Mouse (Mus musculus) thymus, adult 2 months (tissue): ENCODE measurements at regions not wholly inside any gene's neighbourhood (a gene's known extent, or its start where the extent isn't known, plus 50 kb on each side); places are given as distances from the start of the nearest gene placed in this dataset.

Experiments used
- DNase-seq: peaks from one replicate; pipeline ENCODE4 v3.0.0; 2021
- H3K27ac ChIP-seq: fragments of 200-500 bp; 2 replicates; pipeline ENCODE4 v1.5.1; 2012; ENCODE audit warnings: low read length, control low read depth; ENCODE audit not compliant: control insufficient read depth, insufficient read depth
- H3K27me3 ChIP-seq: fragments of 200-500 bp; 2 replicates; pipeline ENCODE4 v1.6.1; 2012; ENCODE audit warnings: mild to moderate bottlenecking, low read length, moderate library complexity, mixed read lengths; ENCODE audit not compliant: control insufficient read depth, insufficient read depth
- H3K36me3 ChIP-seq: fragments of 200-500 bp; 2 replicates; pipeline ENCODE4 v1.6.1; 2012; ENCODE audit warnings: mild to moderate bottlenecking, low read length, moderate library complexity; ENCODE audit not compliant: control insufficient read depth, insufficient read depth
- H3K4me1 ChIP-seq: fragments of 200-500 bp; replicated peaks from 2 replicates; pipeline ENCODE4 v1.6.1; 2012; ENCODE audit warnings: low read length; ENCODE audit not compliant: control insufficient read depth, insufficient read depth
- H3K4me3 ChIP-seq: fragments of 200-500 bp; 2 replicates; pipeline ENCODE4 v1.5.1; 2012; ENCODE audit warnings: mild to moderate bottlenecking, low read length, control low read depth, moderate library complexity; ENCODE audit not compliant: control insufficient read depth, insufficient read depth
- CTCF ChIP-seq: fragments of 200-500 bp; IDR thresholded peaks from 2 replicates; pipeline ENCODE4 v1.5.1; 2012; ENCODE audit warnings: mild to moderate bottlenecking, control low read depth, low read length, moderate library complexity, borderline replicate concordance; ENCODE audit not compliant: control insufficient read depth, poor library complexity, insufficient read depth; ENCODE audit errors: extremely low read depth
- POLR2A ChIP-seq: fragments of 200-500 bp; IDR thresholded peaks from 2 replicates; pipeline ENCODE4 v1.6.1; 2012; ENCODE audit warnings: mild to moderate bottlenecking, low read length, control low read depth, moderate library complexity; ENCODE audit not compliant: control insufficient read depth, poor library complexity, insufficient read depth; ENCODE audit errors: extremely low read depth
- WGBS: fragments of 180-500 bp; shearing (Covaris S2); methylation state at CpG from one replicate; pipeline ENCODE4 v1.1.7; 2018; 5-methylcytosine and 5-hydroxymethylcytosine counted together

DNA sequence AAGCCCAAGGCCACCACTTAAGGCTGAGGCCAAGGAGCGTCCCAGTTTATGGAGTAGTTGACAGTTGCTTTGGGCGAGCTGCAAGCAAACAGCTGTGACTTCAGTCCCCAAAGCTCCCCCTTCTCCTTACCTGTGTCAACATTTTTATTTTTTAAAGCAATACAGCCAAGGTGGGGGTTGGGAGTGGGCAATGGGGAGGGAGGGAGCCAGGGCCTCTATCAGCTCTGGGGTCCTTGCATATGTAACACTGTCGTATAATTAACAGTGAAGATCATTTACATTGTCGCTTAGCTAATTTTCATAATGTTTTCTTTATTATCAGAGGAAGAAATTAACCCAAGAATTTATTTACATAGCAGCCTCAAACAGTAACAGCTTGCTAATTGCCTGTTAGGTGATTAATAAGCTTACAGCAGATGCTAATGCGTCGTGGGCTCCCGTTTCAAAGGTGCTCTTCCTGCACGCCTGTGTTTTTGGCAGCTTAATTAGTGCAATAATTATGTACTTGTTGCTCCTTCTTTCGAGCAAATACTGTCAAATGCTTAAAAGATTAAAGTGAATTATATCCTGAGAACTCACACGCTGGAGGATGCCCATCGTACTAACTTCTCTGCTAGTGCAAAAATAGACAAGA is 227.4 kb upstream of the Tle3 start:
- no peak for TF ChIP-seq POLR2A
- no peak for TF ChIP-seq CTCF
- DNase-seq = no peak
- no peaks in the 10 kb centered on the region for H3K27me3 ChIP-seq
- H3K4me3 ChIP-seq = no peak overlapping the region
- H3K27ac ChIP-seq = no peak overlapping the region
- no peaks in the 10 kb centered on the region for H3K36me3 ChIP-seq
- 97% methylated on average over 11 of the region's 11 CpGs for WGBS
- H3K4me1 ChIP-seq = no peaks in the 10 kb centered on the region

DNA sequence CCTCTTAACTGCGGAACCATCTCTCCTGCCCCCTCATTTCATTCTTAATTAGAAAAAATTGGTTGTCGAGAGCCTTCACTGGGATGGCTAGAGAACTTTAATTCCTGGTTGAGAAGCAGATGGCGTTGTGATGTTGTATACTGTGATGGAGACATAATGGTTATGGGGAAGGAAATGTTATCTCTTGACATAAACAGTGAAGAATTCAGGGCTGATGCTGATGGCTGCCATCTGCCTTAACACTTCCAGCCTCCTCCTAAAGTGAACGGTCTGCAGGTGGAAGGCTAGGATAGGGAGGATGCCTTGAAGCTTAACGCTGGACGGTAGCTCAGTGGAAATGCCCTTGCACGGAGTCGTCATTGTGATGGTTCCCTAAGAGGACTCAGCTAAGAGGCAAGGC is 226.4 kb upstream of the Tle3 start:
- Histone ChIP-seq H3K4me1 (no peaks in the 10 kb centered on the region), H3K27ac (no peak overlapping the region), H3K4me3 (no peak overlapping the region), H3K27me3 (no peaks in the 10 kb centered on the region), H3K36me3 (no peaks in the 10 kb centered on the region)
- 97% methylated on average over 8 of the region's 8 CpGs for WGBS
- DNase-seq = no peak
- TF ChIP-seq CTCF (no peak), POLR2A (no peak)

DNA sequence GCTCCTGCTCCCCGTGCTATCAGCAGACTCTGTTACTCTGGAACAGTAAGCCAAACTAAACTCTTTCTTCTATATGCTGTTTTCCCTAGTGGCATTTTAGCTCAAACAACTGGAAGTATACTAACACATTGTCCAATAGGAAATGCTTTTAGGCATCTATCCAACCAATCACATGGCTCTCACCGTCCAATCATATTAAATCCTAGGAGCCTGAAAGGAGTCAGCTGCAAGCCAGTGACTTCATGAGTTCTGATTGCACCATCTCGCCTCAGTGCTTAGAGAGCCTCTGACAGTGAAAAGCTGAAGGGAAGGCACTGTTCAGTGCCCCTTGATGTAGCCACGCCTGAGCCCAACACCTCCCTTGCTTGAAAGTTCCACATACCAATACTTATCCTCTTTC is 221.0 kb upstream of the Tle3 start:
- H3K36me3 ChIP-seq = no peaks in the 10 kb centered on the region
- H3K27me3 ChIP-seq = no peaks in the 10 kb centered on the region
- H3K27ac ChIP-seq = no peak overlapping the region
- no peak for TF ChIP-seq POLR2A
- TF ChIP-seq CTCF = no peak
- no peak for DNase-seq
- WGBS = 88% methylated on average over 4 of the region's 4 CpGs
- H3K4me1 ChIP-seq = peaks cover 6% of the 10 kb centered on the region; the same call in 1 of the 2 replicates
- no peak overlapping the region for H3K4me3 ChIP-seq

- WGBS = 94% methylated on average over 12 of the region's 12 CpGs
- peaks cover 6% of the 10 kb centered on the region; the same call in 1 of the 2 replicates for H3K4me1 ChIP-seq
- no peak overlapping the region for H3K27ac ChIP-seq
- H3K27me3 ChIP-seq = no peaks in the 10 kb centered on the region
- no peak for DNase-seq
- H3K4me3 ChIP-seq = no peak overlapping the region
- TF ChIP-seq POLR2A = no peak
- no peak for TF ChIP-seq CTCF
- no peaks in the 10 kb centered on the region for H3K36me3 ChIP-seq
Measured at GRCm38 (mm10) chr9:61151901-61152337, 220.2 kb upstream of the Tle3 start.

DNA sequence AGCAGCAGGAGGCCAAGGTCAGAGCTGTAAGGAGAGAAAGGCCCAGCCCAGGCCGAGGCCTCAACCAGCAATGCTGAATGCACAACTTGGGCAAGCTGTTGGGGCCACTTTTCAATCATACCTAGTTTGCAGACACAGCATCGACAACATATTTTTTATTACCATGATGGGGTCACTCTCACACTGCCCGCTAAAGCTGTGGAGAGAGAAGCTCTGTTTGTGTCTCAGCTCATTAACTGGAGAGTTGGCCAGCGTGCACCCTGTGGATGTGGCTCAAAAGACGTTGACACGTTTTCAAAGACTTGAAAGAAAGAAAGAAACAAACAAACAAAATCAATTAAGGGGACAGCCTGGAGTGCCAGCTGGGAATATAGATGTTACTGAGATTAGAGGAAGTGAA is 217.4 kb upstream of the Tle3 start:
- 96% methylated on average over 6 of the region's 6 CpGs for WGBS
- no peak for DNase-seq
- no peak overlapping the region for H3K4me3 ChIP-seq
- TF ChIP-seq CTCF = no peak
- no peak for TF ChIP-seq POLR2A
- no peaks in the 10 kb centered on the region for H3K27me3 ChIP-seq
- no peaks in the 10 kb centered on the region for H3K36me3 ChIP-seq
- peaks cover 20% of the 10 kb centered on the region for H3K4me1 ChIP-seq
- H3K27ac ChIP-seq = no peak overlapping the region

DNA sequence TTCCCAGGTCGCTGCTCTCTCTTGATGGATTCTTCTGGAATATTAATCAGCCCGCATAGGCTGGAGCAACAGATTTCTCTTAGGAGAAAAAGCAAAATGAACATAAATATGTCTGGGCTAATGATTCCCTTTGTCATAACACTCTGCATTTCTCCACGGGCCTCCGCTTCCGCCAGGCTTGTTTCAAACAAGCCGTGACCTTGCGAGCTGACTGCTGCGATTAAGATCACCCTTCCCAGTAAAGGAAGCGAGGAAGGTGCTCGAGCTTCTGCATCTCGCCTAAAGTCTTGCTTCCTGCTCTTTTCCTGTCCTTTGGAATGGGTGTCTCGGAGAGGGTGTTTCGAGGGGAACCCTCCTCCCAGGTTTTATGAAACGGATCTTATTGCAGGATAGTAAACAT is 216.3 kb upstream of the Tle3 start:
- no peak overlapping the region for H3K27ac ChIP-seq
- TF ChIP-seq POLR2A = no peak
- TF ChIP-seq CTCF = no peak

DNA sequence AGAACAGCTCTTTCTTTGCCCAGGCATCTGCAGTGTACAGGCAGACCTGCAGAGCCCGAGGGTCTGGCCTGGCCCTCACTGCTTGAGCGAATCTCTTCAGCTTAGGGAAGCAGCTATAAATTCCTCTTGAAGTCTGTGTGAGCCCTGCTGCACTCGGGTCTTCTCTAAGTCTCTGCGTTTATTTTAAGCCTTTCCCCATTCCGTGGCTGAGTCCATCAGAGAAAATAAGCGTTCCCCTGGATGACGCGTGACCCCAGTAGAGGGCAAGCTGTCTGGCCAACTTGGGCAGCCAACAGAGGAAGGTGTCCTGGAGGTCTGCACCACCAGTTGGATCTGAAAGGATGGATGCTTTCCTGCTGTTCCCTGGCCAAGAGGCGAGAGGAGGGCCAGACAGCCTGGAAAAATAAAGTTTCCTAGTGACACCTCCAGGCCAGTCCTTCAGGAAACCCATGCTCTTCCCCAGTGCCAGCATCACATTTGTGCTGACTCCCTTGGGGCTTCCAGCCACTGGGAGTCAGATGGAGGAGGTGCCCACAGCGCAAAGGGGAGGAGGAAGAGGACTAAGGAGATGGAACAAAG is 213.9 kb upstream of the Tle3 start:
- no peak overlapping the region for H3K4me3 ChIP-seq
- no peak for DNase-seq
- no peaks in the 10 kb centered on the region for H3K27me3 ChIP-seq
- TF ChIP-seq CTCF = no peak
- no peak for TF ChIP-seq POLR2A
- H3K36me3 ChIP-seq = no peaks in the 10 kb centered on the region
- peaks cover 24% of the 10 kb centered on the region for H3K4me1 ChIP-seq
- no peak overlapping the region for H3K27ac ChIP-seq
- WGBS = 95% methylated on average over 10 of the region's 10 CpGs

More for the DNA sequence above, 216.3 kb upstream of the Tle3 start:
- no peak for DNase-seq
- 91% methylated on average over 14 of the region's 14 CpGs for whole genome bisulfite sequencing
- Histone ChIP-seq H3K27me3 (no peaks in the 10 kb centered on the region), H3K4me3 (no peak overlapping the region), H3K36me3 (no peaks in the 10 kb centered on the region), H3K4me1 (peaks cover 22% of the 10 kb centered on the region)
